Mouse (Mus musculus) heart, embryonic 15.5 days (tissue): ENCODE measurements around the gene Thumpd1. TPM values are rescaled to one million over a fixed set of nuclear protein-coding genes. Genes with fewer than 3 reads are reported as not detected.

ENCODE experiments used
- ATAC-seq: fragments of 200-750 bp; cut with Nextera tagmentation; replicated peaks from 2 replicates; pipeline ENCODE4 v1.8.0; 2017; ENCODE audit warnings: low read depth, moderate TSS enrichment; ENCODE audit not compliant: insufficient number of reproducible peaks, insufficient read depth, low FRiP score
- H3K27ac ChIP-seq: fragments of 300-500 bp; sonication (generic); 2 replicates; pipeline ENCODE4 v1.5.1; 2015; ENCODE audit warnings: mild to moderate bottlenecking, inconsistent platforms
- H3K27me3 ChIP-seq: fragments of 300-500 bp; sonication (generic); 2 replicates; pipeline ENCODE4 v1.6.1; 2015; ENCODE audit warnings: inconsistent platforms
- H3K36me3 ChIP-seq: fragments of 300-500 bp; sonication (generic); 2 replicates; pipeline ENCODE4 v1.6.1; 2015; ENCODE audit warnings: mild to moderate bottlenecking, inconsistent platforms
- H3K4me1 ChIP-seq: fragments of 300-500 bp; sonication (generic); replicated peaks from 2 replicates; pipeline ENCODE4 v1.6.1; 2015; ENCODE audit warnings: inconsistent platforms
- H3K4me2 ChIP-seq: fragments of 300-500 bp; sonication (generic); 2 replicates; pipeline ENCODE4 v1.6.1; 2015; ENCODE audit warnings: inconsistent platforms, mild to moderate bottlenecking, moderate library complexity
- H3K4me3 ChIP-seq: fragments of 300-500 bp; sonication (generic); 2 replicates; pipeline ENCODE4 v1.5.1; 2015; ENCODE audit warnings: mild to moderate bottlenecking, inconsistent platforms
- H3K9ac ChIP-seq: fragments of 300-500 bp; sonication (generic); 2 replicates; pipeline ENCODE4 v1.6.1; 2015; ENCODE audit warnings: mild to moderate bottlenecking, inconsistent platforms
- H3K9me3 ChIP-seq: fragments of 300-500 bp; sonication (generic); replicated peaks from 2 replicates; pipeline ENCODE4 v1.6.1; 2016; ENCODE audit warnings: inconsistent platforms
- WGBS: fragments of 180-500 bp; shearing (Covaris S2); methylation state at CpG from one replicate; pipeline ENCODE4 v1.1.7; 2015; ENCODE audit warnings: mixed read lengths; 5-methylcytosine and 5-hydroxymethylcytosine counted together
- polyA plus RNA-seq: library from polyadenylated mRNA; unstranded; fragments of >200 nt; fragmentation: Nextera tagmentation; extraction: Ambion mirVana; gene quantifications from 2 replicates; pipeline ENCODE4 v1.2.1, GENCODE M21; 2015

The Thumpd1 gene
- polyA plus RNA-seq, 1 experiment from 2014 or later, result 42.6 TPM

DNA sequence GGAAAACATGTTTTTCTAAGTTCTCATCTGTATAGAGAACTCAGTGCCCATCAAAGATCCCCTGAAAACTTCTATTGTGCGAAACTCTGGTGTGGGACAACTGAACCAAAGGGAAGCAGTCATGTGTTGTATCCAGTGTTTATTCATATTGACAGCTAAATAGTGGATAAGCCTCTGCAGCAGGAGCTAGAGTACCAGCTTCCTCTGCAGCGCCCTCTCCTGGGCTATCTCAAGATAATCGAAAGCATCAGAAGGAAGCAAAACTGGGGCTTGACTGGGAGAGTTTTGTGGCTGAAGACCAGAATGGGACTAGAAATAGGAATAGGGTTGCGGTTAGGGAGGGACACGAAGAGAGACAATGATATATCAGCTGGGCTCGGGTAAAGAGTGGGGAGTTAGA, 49.7 kb downstream of the Thumpd1 start:
- Histone ChIP-seq H3K4me3 (no peak overlapping the region), H3K36me3 (no peaks in the 10 kb centered on the region), H3K9me3 (no peaks in the 10 kb centered on the region), H3K27ac (no peak overlapping the region), H3K4me1 (no peaks in the 10 kb centered on the region), H3K27me3 (no peaks in the 10 kb centered on the region; the same call in 1 of the 2 replicates), H3K4me2 (no peak overlapping the region), H3K9ac (no peak overlapping the region)
- ATAC-seq, result no peak
- 40% methylated on average over 6 of the region's 6 CpGs for WGBS

GRCm38 (mm10) chr7:119670395-119670794, 50.2 kb downstream of the Thumpd1 start:
- WGBS, result 75% methylated on average over 5 of the region's 5 CpGs
- H3K36me3 ChIP-seq, result no peaks in the 10 kb centered on the region
- no peaks in the 10 kb centered on the region for H3K4me1 ChIP-seq
- H3K27me3 ChIP-seq, result no peaks in the 10 kb centered on the region; the same call in 1 of the 2 replicates
- no peak overlapping the region for H3K4me3 ChIP-seq
- no peak overlapping the region for H3K9ac ChIP-seq
- ATAC-seq, result no peak
- no peak overlapping the region for H3K4me2 ChIP-seq
- H3K27ac ChIP-seq, result no peak overlapping the region
- no peaks in the 10 kb centered on the region for H3K9me3 ChIP-seq

DNA sequence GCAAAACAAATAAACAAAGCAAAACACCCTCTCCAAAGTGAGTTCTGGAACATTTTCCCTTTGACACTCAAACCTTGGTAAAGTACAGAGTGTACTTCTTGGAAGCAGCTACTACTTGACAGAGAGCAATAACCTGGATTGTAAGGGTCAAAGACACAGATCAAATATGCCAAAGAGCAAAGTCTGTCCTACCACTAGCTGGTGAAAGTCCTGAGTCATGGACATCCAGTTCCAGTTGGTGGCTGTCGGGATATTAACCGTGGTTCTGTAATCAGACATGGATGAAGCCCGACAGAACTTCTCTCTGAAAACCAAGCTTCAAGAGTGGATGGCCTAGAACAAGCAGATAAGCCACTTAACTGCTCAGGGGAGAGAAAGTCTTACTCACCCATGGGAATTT, 52.7 kb downstream of the Thumpd1 start:
- H3K9ac ChIP-seq, result no peak overlapping the region
- H3K4me2 ChIP-seq, result no peak overlapping the region
- 68% methylated on average over 3 of the region's 3 CpGs for WGBS
- H3K27ac ChIP-seq, result no peak overlapping the region
- H3K4me3 ChIP-seq, result no peak overlapping the region
- no peaks in the 10 kb centered on the region for H3K4me1 ChIP-seq
- no peaks in the 10 kb centered on the region; the same call in 1 of the 2 replicates for H3K27me3 ChIP-seq
- ATAC-seq, result no peak
- H3K36me3 ChIP-seq, result no peaks in the 10 kb centered on the region
- H3K9me3 ChIP-seq, result no peaks in the 10 kb centered on the region

Other genes starting within 250 kb of the Thumpd1 start
- gene Umod, start 241.5 kb downstream of the Thumpd1 start, polyA plus RNA-seq, result not detected in 2 replicates
- gene Acsm5, start 201.3 kb downstream of the Thumpd1 start, polyA plus RNA-seq, result not detected in 2 replicates
- gene Pdilt, start 197.3 kb downstream of the Thumpd1 start, polyA plus RNA-seq, result not detected in 2 replicates
- not detected in 2 replicates for gene Acsm2, start 166.5 kb downstream of the Thumpd1 start, polyA plus RNA-seq
- 0.75 TPM in 1 of 2 replicates, not detected in the other for gene Acsm1, start 113.8 kb downstream of the Thumpd1 start, polyA plus RNA-seq
- gene Acsm4, start 30.8 kb downstream of the Thumpd1 start, polyA plus RNA-seq, result not detected in 2 replicates
- 0.13 and 0.34 TPM in 2 replicates for gene Acsm3, start 40.1 kb upstream of the Thumpd1 start, polyA plus RNA-seq
- 11.2 and 21.6 TPM in 2 replicates for gene Rexo5, start 73.2 kb upstream of the Thumpd1 start, polyA plus RNA-seq
- gene Eri2, start 73.3 kb upstream of the Thumpd1 start, polyA plus RNA-seq, result 12.0 TPM in 2 replicates
- 7.6 and 8.9 TPM in 2 replicates for gene Lyrm1, start 175.1 kb upstream of the Thumpd1 start, polyA plus RNA-seq
- 6.8 and 7.4 TPM in 2 replicates for gene Dcun1d3, start 175.5 kb upstream of the Thumpd1 start, polyA plus RNA-seq